Mouse (Mus musculus) heart, adult 18-20 months (tissue): ENCODE data around the gene Coro6. TPM values are rescaled to one million over a fixed set of nuclear protein-coding genes. Genes with fewer than 3 reads are reported as not detected.
A peak's percentile ranks its signal among the peaks of the same experiment; 100 is the strongest.

ENCODE experiments used
- DNase-seq, 2 experiments: peaks; one replicate each; pipeline ENCODE4 v3.0.0; 2021 to 2022; ENCODE audit warnings: mixed read lengths in 1 of 2
- total RNA-seq, 2 experiments: library from RNA; stranded (reverse); gene quantifications; 2 replicates each; pipeline ENCODE4 v1.2.3; 2021

Gene Coro6
- total RNA-seq, 2 experiments from 2014 or later: 207 to 208 TPM

GRCm38 (mm10) chr11:77512891-77513810 lies 50.9 kb downstream of the Coro6 start:
- DNase-seq: peak; percentile 89 to 91

DNA sequence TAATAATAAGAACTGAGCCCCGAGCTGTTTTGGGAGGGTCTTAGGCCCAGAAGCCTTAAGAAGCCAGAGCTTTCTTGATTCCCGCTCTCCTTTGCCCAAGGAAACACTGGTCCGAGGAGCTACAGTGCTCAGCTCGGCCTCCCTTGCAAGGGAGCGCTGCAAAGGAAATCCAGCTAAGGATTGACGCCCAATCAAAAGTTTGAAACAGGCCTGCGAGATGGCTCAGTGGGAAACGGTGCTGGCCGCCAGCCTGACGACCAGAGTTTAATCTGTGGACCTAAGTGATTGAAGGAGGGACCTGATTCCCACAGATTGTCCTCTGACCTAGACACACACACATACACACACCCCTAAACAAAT lies 51.6 kb downstream of the Coro6 start:
- DNase-seq: peak in 1 of 2 experiments; percentile 44

- peak in 1 of 2 experiments; percentile 39 for DNase-seq
These were observed 52.1 kb downstream of the Coro6 start for GRCm38 (mm10) chr11:77514281-77514831.

DNA sequence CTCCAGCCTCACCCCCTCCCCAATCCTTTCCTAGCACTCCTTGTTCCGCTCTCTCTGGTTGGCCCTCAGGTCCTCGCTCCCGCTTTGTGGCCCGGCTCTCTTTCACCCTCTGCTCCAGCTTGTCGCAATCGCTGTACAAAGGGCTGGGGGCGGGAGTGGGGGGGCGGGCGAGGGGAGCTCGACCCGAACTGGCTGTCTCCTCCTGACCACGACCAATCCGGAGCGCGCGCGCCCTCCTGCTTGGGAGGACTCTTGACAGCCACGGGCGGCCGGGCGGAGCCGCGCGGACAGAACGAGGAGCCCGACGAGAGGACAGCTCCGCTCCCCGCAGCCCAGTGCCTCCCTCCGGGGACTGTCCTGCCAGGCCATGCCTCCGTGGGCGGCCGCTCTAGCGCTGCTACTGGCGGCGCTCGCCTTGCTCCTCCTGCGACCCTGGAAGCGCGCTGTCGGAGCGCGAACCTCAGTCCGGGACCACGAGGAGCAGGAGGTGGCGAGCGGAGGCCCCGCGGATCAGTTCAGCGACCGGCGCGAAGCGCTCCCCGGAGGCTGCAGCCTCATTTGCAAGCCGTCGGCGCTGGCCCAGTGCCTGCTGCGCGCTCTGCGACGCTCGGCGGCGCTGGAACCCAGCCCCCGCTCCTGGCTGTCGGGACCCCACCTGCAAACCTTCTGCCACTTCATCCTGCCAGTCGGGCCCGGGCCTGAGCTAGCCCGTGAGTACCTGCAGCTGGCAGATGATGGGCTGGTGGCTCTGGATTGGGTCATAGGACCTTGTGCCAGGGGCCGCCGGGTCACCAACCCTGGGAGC lies 52.8 kb downstream of the Coro6 start, which contains the start of gene Abhd15:
Gene Abhd15, plus strand, starts transcription at position 290 of the 805 bp plus-strand sequence.
- peak; percentile 88 to 92 for DNase-seq

DNA sequence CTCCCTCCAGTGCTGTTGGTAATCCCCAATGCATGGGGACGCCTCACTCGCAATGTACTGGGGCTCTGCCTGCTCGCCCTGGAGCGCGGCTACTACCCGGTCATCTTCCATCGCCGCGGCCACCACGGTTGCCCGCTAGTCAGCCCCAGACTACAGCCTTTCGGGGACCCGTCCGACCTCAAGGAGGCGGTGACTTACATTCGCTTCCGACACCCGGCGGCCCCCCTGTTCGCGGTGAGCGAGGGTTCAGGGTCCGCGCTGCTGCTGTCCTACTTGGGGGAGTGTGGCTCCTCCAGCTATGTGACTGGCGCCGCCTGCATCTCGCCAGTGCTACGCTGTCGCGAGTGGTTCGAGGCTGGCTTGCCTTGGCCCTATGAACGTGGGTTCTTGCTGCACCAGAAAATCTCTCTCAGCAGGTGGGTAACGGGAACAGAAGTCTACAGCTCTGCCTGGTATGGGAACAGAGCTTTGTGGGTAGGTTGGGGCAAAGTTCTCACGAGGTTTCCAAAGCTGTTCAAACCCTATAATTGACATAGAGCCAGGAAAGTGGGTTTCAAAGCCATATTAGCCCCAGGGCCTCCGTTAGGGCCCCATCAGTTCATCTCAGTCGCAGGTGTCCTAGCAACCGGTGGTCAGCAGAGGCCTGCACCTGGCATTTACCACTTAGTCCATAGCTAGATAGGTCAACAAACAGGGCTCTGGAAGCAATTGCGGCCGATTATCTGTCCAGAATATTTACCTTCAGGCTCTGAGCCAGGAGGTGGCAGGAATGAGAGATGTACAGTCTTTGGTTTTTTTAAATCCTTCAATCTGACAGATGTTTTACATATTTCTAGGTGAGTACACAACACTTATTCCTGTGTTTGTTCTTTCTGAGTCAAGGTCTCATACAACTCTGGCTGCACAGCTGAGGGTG lies 53.7 kb downstream of the Coro6 start, which contains the start of gene Trp53i13:
Gene Trp53i13, minus strand, starts transcription at position 344 of the 916 bp plus-strand sequence.
- no peak for DNase-seq

DNA sequence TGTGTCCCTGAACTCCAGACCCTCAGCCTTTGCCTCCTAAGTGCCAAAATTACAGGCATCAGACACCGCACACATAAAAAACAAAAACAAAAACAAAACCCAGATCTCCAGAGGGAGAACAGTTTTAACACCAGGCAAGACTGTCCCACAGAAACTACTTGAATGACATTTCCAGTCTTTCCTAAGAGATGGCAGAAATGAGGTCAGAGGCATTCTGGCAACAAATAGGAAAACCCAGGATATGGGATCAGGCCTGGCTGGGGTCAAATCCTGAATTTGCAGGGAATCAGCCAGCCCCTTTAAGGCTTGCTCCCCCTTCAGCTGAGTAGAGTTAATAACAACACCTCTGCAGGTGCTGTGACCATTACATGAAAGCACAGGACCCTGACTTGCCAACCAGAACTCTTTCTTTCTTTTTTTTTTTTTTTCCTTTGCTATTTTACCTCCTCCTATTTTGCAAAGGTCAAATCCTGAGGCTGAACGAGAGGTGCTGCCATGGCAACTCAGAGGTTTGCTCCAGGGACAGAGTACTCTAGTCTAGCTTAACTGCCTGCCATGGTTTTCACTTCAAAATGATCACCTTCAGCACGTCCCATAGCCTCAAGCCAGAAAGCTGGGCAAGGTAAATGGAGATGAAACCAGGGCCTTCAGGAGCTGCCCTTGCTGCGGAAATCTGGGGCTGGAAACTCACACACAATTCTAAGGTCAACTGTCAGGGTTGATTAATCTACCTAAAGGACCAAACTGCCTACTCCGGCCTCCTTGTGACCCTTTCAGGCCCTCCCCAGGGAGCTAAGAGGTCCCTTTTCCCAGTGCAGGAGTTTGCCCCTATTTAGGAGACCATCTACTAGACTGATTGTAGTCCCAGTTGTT lies 54.6 kb downstream of the Coro6 start:
- DNase-seq: no peak

DNA sequence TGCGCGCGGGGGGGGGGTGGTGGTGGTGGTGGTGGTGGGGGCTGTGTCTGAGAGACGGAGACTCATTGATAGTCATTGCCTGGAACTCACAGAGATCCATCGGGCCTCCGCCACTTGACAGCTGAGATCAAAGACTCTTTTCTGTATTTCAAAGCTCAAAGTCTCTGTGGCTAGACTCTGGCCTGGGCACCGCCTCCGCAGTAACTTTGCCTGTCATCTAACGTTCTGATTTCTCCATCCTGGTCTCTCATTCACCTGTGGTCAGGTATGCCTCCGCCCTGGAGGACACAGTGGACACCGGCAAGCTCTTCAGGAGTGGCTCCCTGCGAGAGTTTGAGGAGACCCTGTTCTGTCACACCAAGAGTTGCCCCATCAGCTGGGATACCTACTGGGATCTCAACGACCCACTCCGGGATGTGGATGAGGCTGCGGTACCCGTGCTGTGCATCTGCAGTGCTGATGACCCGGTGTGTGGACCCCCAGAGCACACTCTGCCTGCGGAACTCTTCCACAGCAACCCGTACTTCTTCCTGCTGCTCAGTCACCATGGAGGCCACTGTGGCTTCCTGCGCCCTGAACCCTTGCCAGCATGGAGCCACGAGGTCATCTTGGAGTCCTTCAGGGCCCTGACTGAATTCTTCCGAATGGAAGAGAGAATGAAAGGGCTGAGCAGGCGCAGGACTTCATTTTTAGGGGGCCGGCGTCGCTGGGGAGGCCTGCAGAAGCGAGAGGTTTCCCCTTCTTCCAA lies 56.0 kb downstream of the Coro6 start:
- peak in 1 of 2 experiments; percentile 10 for DNase-seq

DNA sequence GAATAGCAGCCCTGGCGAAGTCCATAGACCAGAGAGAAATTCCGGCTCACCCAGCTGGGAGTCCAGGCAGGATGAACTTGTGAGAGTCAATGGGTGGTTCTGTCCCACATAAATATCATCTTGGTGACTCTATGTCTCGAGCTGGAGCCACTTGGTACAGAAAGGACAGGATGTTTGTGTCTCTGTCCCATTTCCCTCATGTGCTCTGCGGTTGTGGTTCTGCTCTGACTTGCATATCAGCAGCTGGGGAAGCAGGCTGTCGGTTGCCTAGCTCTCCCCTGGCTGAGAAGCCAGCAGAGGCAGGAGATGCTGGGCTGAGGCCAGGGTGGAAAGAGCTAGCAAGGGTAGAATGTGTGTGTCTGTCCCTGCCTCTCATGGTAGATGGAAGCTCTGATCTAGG lies 56.8 kb downstream of the Coro6 start, which contains the start of gene Gm10392:
Gene Gm10392, minus strand, starts transcription at position 156 of the 400 bp plus-strand sequence.
- peak; percentile 47 to 81 for DNase-seq

Other genes starting within 250 kb of the Coro6 start
- 10 to 100 TPM; 64.2 to 78.9 TPM for gene Ssh2, start 246.1 kb upstream of the Coro6 start, total RNA-seq
- gene Ankrd13b, start 27.3 kb downstream of the Coro6 start, total RNA-seq: 10 to 100 TPM in 1 of 2 experiments, 1 to 10 TPM in 1; 9.2 to 11.2 TPM
- 10 to 100 TPM; 54.7 to 58.9 TPM for gene Git1, start 31.2 kb downstream of the Coro6 start, total RNA-seq
- 1 to 10 TPM; 2.7 to 4.5 TPM for gene Abhd15, start 52.7 kb downstream of the Coro6 start, total RNA-seq
- gene Trp53i13, start 53.6 kb downstream of the Coro6 start, total RNA-seq: 10 to 100 TPM in 1 of 2 experiments, 1 to 10 TPM in 1; 8.3 to 10.6 TPM
- not detected for gene Gm10392, start 56.8 kb downstream of the Coro6 start, total RNA-seq
- gene Taok1, start 145.4 kb downstream of the Coro6 start, total RNA-seq: 10 to 100 TPM; 53.3 to 54.0 TPM
- 10 to 100 TPM; 47.0 to 47.9 TPM for gene Nufip2, start 223.7 kb downstream of the Coro6 start, total RNA-seq